Mouse (Mus musculus) olfactory bulb, adult 2 months (tissue): Measurements from ENCODE around the gene Ptgr1. TPM values are rescaled to one million over a fixed set of nuclear protein-coding genes. Genes with fewer than 3 reads are reported as not detected.

Source experiments
- H3K27ac ChIP-seq: fragments of 200-500 bp; 2 replicates; pipeline ENCODE4 v1.5.1; 2012; ENCODE audit warnings: low read depth, low read length; ENCODE audit not compliant: insufficient read depth
- H3K4me1 ChIP-seq: fragments of 200-500 bp; 2 replicates; pipeline ENCODE4 v1.6.1; 2012; ENCODE audit warnings: low read length; ENCODE audit not compliant: control insufficient read depth, insufficient read depth
- H3K4me3 ChIP-seq: fragments of 200-500 bp; 2 replicates; pipeline ENCODE4 v1.5.1; 2012; ENCODE audit warnings: mild to moderate bottlenecking, low read depth, low read length, moderate library complexity; ENCODE audit not compliant: insufficient read depth
- CTCF ChIP-seq: fragments of 200-500 bp; IDR thresholded peaks from 2 replicates; pipeline ENCODE4 v1.5.1; 2012; ENCODE audit warnings: low read depth, mild to moderate bottlenecking, low read length, moderate library complexity; ENCODE audit not compliant: insufficient read depth
- POLR2A ChIP-seq: fragments of 200-500 bp; IDR thresholded peaks from 2 replicates; pipeline ENCODE4 v1.6.1; 2012; ENCODE audit warnings: mild to moderate bottlenecking, low read depth, low read length, moderate library complexity; ENCODE audit not compliant: insufficient read depth
- WGBS: fragments of 180-500 bp; shearing (Covaris S2); methylation state at CpG from one replicate; pipeline ENCODE4 v1.1.7; 2018; 5-methylcytosine and 5-hydroxymethylcytosine counted together
- polyA plus RNA-seq: library from polyadenylated mRNA; stranded (reverse); fragments of >200 nt; gene quantifications from 2 replicates; pipeline ENCODE4 v1.2.4, GENCODE M21; 2012; ENCODE audit warnings: low replicate concordance; ENCODE audit not compliant: missing spikeins, insufficient read depth, insufficient read length

The Ptgr1 gene
- polyA plus RNA-seq, 1 experiment: not detected

GRCm38 (mm10) chr4:58995251-58995693, 8.4 kb upstream of the Ptgr1 start:
- TF ChIP-seq CTCF (no peak), POLR2A (no peak)
- H3K27ac ChIP-seq: no peak overlapping the region
- WGBS: 73% methylated on average over 8 of the region's 8 CpGs
- H3K4me3 ChIP-seq: no peak overlapping the region
- H3K4me1 ChIP-seq: no peaks in the 10 kb centered on the region

DNA sequence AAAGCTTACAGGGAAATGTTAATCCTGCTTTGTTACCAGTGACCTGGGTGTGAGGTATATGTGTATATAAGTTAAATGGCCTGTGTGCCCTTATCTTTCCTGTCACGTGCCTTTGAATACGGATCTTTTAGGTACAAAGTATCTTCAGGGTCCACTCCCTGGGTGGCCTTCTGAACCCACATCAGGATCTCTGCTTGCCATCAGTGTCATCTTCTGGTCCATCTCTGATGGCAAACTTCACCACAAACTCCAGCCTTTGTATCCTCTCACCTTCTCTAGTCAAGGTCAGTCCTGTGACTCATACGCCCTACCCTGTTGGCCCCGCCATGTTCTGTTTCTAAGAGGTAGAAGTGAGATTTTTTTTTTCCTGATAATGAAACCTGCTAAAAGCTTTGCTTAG, 7.8 kb upstream of the Ptgr1 start, which contains the start of gene Dnajc25:
Gene Dnajc25 (plus strand): TSS at position 301 of the 400 bp plus-strand sequence.
- WGBS: 96% methylated on average over 4 of the region's 4 CpGs
- TF ChIP-seq POLR2A: no peak
- TF ChIP-seq CTCF: no peak
- no peak within 1 kb of the TSS for H3K27ac ChIP-seq
- no peak within 1 kb of the TSS for H3K4me3 ChIP-seq
- H3K4me1 ChIP-seq: no peaks in the 10 kb centered on the region

GRCm38 (mm10) chr4:58992195-58992594, 5.3 kb upstream of the Ptgr1 start:
- no peak overlapping the region for H3K27ac ChIP-seq
- no peaks in the 10 kb centered on the region for H3K4me1 ChIP-seq
- H3K4me3 ChIP-seq: no peak overlapping the region
- WGBS: 84% methylated on average over 5 of the region's 5 CpGs
- TF ChIP-seq POLR2A (no peak), CTCF (no peak)

DNA sequence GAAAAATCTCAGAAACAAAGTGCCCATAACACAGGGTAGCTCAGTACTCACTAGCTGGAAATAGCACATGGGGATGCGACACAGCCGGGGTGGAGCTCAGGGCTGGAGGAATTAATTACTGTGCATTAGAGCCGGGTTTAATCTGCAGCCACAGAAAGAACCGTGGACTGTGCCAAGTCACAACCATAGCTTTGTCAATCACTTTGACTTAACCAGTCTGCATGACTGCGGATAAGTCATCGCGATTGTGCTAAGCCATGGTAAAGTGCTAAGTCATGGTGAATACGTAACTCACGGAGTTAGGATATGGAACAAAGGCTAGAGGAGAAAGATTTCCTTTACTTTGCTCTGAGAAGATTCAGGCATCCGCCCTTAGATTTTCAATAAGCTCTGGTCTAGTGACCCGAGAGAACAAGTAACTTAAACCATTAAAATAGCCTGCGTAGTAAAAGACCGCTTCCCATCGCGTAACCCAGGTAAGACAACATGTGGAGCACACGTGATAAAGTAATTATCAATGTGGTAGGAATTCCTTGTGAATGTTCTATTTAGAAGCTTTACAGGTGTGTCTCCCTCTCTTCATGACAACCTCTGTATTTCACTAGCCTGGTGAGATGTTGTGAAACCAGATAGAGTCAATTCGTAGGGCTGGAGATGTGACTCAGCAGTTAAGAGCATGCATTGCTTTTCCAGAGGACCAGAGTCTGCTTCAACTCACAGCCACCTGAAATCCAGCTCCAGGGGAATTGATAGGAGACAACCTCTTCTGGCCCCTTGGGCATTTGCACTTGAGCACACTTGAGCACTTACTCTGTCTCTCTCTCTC, 3.9 kb upstream of the Ptgr1 start:
- TF ChIP-seq POLR2A: no peak
- TF ChIP-seq CTCF: no peak
- whole genome bisulfite sequencing: 64% methylated on average over 17 of the region's 17 CpGs
- H3K27ac ChIP-seq: no peak overlapping the region
- peaks cover 10% of the 10 kb centered on the region for H3K4me1 ChIP-seq
- H3K4me3 ChIP-seq: no peak overlapping the region

DNA sequence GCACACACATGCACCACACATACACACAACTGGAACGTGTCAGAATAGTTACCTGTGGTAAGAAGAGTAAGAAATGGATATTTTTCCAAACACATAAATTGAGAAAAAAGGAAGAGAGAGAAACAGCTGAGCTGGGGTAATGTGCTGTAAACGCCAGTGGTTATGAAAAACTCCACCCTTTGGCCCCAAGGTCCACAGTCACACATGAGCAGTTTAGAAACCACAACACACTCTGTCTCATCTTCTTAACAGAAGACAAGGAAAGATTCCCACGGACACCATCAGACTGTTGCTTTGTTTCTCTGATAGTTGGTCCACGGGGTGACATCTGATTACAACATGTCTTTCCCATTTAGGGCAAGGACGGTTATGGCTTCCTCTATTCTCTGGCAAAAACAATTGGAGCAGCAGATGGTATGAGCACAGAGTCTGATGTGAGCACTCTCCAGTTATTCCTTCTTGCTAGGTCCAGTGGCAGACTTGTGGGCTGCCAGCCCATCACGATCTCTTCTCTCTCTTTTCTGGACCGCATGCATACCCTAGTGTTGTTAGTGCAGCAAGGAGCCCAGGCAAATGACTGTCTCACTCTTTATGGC, 2.5 kb upstream of the Ptgr1 start:
- H3K27ac ChIP-seq: no peak overlapping the region
- TF ChIP-seq POLR2A: no peak
- TF ChIP-seq CTCF: no peak
- H3K4me1 ChIP-seq: peaks cover 10% of the 10 kb centered on the region
- H3K4me3 ChIP-seq: no peak overlapping the region
- 85% methylated on average over 7 of the region's 7 CpGs for WGBS

- H3K27ac ChIP-seq: no peak overlapping the region
- TF ChIP-seq CTCF (no peak), POLR2A (no peak)
- H3K4me3 ChIP-seq: no peak overlapping the region
- 28% methylated on average over 7 of the region's 7 CpGs for WGBS
- peaks cover 10% of the 10 kb centered on the region for H3K4me1 ChIP-seq
Measured at GRCm38 (mm10) chr4:58985157-58985648, 1.7 kb downstream of the Ptgr1 start.

DNA sequence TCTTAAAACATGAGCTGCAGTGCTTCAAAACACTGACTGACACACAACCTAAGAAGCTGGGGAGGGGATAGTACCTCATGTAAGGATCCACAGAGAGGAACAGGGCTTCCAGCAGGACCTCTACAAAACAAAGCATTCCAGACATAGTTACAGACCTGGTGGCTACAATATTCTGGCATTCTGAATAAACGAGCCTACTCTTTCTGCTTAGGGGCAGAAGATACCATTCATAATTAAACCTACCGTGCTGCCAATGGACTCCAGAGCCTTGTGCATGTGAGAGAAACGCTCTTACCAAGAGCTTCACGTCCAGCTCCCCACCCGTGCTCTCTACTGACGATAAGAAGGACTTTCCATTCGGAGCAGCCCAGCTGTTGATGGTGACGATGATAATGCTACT, 4.1 kb downstream of the Ptgr1 start:
- H3K4me3 ChIP-seq: no peak overlapping the region
- no peak overlapping the region for H3K27ac ChIP-seq
- TF ChIP-seq POLR2A: no peak
- no peak for TF ChIP-seq CTCF
- H3K4me1 ChIP-seq: peaks cover 10% of the 10 kb centered on the region
- 93% methylated on average over 8 of the region's 8 CpGs for WGBS

- TF ChIP-seq POLR2A: no peak
- no peak for TF ChIP-seq CTCF
- 80% methylated on average over 6 of the region's 6 CpGs for WGBS
- Histone ChIP-seq H3K4me3 (no peak overlapping the region), H3K27ac (no peak overlapping the region), H3K4me1 (peaks cover 3% of the 10 kb centered on the region)
Measured at GRCm38 (mm10) chr4:58981421-58981820, 5.5 kb downstream of the Ptgr1 start.

DNA sequence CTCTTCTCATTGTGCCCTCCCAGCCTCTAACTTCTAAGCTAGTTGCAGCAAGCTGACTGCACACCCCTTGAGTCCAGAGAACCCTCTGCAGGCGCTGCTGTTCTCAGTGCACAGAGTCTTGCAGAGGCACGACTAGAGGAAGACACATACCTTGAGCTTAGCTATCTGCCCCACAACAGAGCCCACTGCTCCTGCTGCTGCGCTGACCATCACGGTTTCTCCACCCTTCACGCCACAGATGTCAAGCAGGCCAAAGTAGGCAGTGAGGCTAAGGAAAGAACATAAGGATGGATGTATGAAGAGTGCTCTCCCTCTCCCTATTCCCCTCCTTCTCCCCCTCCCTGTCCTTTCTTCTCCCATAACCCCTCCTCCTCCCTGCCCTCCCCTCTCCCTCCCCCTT, 11.2 kb downstream of the Ptgr1 start:
- Histone ChIP-seq H3K4me1 (no peaks in the 10 kb centered on the region), H3K27ac (no peak overlapping the region), H3K4me3 (no peak overlapping the region)
- no peak for TF ChIP-seq POLR2A
- TF ChIP-seq CTCF: no peak
- 89% methylated on average over 5 of the region's 5 CpGs for WGBS
